Mouse (Mus musculus) right cerebral cortex, postnatal 36 days (tissue): Measurements from ENCODE around the gene Ube2n.

Source experiments
- DNase-seq, 2 experiments: peaks; one replicate each; pipeline ENCODE4 v3.0.0; 2022; ENCODE audit warnings: low spot score in 2 of 2, mixed read lengths in 1 of 2

The Ube2n gene

GRCm38 (mm10) chr10:95514656-95515292, at the start of gene Ube2n:
Ube2n (plus strand) TSS chr10:95515145.
- DNase-seq, result peak; percentile 97 to 98

DNA sequence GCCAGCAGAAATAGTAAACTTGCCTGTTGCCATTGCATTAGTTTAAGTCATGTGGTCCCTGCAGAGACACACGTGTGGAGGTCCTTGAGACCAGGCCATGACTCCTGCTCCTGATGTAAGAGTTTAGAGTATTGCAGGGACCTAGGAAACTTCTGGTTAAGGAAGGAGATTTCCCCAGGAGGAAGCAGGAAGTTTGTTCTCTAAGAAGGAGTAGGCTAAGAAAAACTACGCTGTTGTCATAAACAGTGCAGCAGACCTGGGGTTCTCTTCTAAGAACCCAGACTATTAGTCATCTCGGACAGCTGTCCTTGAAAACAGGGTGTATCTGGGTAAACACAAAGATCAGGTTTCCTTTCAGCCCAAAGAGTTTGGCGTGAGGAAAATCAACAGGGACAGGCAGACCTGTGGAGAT, 49.5 kb upstream of the Ube2n start:
- no peak for DNase-seq

GRCm38 (mm10) chr10:95468894-95469293, 46.1 kb upstream of the Ube2n start:
- no peak for DNase-seq

DNA sequence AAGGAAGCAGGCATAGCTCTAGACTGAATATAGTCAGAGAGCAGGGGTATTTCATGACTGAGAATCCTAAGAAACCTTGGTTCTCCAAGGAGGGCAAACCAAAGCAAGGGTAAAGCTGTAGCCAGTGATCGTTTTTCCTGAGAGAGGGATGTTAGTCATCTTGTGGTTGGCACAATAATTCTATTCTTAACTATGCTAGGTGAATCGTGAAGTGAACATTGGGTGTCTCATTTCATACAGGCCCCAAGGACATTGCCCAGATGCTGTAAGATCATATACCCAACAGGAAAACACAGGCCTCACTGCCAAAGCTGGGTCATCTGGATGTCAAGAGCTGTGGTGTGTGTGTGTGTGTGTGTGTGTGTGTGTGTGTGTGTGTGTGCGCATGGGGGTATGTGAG, 43.8 kb upstream of the Ube2n start:
- no peak for DNase-seq

- peak in 1 of 2 experiments; percentile 16 for DNase-seq
These were observed 42.9 kb upstream of the Ube2n start for GRCm38 (mm10) chr10:95471889-95472547.

DNA sequence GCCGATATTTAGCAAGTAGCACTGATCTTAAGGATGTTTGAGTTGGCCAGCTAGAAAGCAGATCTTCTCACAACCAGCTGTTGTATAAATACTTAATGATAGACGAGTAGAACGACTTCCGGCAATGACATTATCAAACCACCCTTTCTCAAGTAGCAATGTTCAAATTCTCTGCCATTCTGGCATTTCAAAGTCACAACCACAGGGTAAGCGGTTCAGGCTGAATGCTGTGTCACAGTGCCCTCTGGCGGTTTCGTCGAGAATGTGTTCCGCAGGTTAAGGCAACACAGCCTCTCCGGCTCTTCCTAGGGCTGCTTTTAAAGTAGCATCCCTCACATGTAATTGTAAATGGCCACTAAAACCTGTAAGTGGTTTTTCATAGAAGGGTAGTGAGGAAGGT, 39.0 kb upstream of the Ube2n start:
- peak; percentile 53 to 61 for DNase-seq

DNA sequence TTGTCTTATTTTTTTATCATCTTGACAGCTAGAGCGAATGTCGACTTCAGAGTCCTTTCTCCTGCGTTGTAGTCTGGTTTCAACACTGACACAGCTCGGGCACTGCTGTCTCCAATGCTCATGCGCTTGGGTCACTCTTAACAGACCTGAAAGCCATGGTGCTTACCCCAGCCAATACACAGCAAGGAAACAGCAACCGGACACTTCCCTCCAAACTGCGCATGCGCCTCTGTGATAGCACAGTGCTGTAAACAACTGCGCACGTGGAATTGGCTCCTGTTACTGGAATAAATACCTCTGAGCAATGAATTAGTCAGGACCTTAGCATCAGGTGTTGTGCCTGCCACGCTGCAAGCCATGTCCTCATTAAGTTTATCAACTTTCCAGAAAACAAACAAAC, 37.4 kb upstream of the Ube2n start:
- DNase-seq, result no peak

DNA sequence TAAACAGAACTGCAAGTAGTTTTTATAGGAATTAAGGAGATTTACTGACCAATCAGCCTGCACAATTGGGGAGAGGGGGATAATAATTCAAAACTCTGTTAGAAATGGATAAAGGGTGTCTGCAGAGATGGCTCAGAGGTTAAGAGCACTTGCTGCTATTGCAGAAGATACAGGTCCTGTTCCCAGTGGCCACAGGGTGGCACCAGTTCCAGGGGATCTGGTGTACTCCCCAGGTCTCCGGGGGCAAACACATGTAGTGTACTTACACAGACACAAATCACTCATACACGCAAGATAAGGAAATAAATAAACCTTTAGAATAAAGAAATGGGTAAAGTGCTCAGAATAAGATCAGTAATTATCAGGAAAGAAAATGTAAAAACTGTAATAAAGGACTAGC, 25.3 kb upstream of the Ube2n start:
- no peak for DNase-seq

DNA sequence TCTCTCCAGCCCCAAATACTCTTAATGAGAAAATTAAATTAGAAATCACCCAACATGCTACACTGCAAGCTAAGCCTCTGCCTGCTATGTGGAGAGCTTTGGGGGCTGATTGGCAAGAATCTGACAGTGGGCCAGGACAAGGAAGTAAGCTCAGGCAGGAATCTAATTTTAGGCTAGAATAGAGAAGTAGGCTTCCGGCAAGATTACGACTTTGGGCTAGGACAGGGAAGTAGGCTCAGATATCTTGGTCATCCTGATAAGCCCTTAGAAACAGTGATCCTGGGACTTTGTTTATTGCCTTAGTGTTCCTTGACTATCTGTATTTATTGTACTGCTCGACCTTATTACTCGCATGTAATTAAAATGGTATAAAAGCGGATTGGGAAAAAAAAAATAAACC, 20.7 kb upstream of the Ube2n start:
- DNase-seq, result no peak

DNA sequence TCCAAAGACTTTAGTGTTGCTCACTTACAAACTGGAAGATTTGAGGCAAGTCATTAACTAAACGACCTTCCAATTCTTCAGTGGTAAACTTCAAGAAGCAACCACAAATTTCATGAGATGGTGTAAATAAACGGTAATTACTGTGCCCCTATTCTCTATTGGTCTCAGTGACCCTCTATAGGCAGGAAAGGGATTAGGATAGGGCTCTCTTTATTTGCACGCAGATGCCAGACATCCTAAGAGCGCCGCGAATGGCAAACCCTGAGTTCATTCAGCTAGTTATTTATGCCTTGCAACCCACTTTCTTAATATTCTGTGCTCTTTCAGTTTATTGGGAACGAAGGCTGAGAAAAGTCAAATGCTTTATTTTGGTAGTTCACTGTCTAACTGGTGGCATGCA, 13.9 kb upstream of the Ube2n start:
- DNase-seq, result no peak

DNA sequence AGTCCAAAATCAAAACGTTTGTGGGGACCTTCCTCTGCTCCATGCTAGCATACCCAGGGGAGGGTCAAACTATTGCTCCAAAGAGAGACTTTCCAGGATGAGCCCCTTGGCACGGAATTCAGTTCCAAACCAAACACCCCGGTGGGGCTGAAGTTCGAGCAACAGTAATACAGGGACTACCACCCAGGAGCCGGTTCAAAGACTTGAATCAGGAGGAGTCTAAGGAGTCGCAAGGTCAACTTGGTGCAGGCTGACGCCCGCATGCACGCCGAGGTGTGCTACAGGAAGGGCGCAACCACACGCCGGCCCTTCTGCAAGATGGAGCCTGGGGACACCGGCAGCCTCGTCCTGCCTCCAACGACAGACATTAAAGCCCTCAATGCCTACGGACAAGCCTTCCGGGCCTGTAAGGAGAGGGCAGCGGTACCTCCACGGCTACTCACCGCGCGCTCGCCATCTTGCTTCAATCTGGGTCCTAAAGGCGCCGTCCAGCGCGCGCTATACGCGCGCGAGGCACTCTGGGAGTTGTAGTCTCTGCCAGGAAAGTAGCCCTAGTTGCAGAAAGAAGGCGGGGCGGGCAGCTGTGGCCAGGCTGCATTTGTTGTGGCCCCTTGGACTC, 13.4 kb upstream of the Ube2n start, which contains the start of gene Mrpl42:
Gene Mrpl42 (minus strand): TSS at position 478 of the 619 bp plus-strand sequence.
- peak; percentile 85 to 89 for DNase-seq

DNA sequence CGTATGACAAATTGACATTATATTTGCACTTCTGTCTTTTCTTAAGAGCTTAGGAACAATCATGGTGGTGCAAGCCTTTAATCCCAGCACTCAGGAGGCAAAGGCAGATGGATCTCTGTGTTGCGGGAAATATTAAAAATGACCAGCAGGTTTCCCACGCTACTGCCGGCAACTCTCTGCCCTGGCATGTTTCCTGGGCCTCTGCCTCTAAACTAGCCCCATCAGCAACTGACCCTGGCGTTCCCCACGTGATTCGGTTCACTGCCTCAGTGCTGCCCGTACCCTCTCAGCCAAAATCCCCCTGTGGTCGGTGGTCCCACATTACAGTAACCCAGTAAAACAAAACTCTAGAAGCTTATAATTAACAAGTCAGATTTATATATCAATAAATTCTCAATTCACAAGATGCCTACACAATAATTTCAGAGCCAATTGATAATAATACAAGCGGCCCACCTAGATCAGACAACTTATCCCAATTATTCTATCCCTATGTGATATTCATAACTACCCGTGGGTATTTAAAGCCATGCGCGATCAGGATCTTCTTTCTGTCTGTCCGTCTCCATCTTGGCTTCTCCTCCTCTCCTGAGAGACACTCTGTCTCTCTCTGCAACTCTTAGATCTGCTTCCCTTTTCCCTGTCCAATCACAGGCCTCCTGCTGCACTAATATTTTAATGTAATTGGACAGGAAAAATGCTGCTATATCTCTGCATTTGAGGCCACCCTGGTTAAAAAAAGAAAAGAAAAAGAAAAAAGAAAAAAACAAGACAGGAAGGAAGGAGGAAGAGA, 11.3 kb upstream of the Ube2n start:
- no peak for DNase-seq

DNA sequence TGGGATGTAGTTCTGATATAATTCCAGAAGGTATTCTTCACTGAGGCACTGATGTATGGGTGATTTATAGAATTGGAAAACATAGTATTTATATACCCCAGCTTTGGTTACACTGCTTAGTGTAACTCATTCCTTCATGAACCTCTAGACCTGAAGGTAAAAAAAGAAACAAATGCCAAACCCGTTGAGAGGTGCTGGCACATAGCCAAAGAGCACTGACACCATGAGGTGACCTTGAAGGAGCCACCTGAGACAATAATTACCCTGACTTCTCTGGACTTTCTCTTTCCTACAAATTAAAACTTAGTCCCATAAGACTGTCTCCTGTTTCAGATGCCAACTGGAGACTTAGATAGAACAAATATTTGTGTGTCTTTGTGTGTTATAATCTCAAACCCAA, 10.6 kb upstream of the Ube2n start:
- DNase-seq, result no peak

GRCm38 (mm10) chr10:95508126-95508525, 6.8 kb upstream of the Ube2n start:
- DNase-seq, result no peak

- DNase-seq, result no peak
These were observed 6.2 kb upstream of the Ube2n start for GRCm38 (mm10) chr10:95508793-95509192.

GRCm38 (mm10) chr10:95509263-95509662, 5.7 kb upstream of the Ube2n start:
- DNase-seq, result no peak

DNA sequence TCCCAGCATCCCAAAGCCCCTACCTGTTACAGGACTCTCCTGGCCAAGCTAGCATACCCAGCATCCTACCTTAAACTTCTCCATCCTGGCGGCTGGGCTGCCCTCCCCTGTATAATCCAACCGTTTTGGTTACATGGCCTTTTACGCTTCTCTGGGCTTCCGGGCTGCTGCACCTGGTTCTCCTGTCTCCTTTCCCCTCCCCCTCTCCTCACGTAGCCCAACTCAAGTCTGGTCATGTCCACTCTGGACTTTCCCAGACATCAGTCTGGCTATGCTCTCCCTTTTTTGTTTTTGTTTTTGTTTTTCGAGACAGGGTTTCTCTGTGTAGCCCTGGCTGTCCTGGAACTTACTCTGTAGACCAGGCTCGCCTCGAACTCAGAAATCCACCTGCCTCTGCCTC, 2.3 kb upstream of the Ube2n start:
- no peak for DNase-seq

DNA sequence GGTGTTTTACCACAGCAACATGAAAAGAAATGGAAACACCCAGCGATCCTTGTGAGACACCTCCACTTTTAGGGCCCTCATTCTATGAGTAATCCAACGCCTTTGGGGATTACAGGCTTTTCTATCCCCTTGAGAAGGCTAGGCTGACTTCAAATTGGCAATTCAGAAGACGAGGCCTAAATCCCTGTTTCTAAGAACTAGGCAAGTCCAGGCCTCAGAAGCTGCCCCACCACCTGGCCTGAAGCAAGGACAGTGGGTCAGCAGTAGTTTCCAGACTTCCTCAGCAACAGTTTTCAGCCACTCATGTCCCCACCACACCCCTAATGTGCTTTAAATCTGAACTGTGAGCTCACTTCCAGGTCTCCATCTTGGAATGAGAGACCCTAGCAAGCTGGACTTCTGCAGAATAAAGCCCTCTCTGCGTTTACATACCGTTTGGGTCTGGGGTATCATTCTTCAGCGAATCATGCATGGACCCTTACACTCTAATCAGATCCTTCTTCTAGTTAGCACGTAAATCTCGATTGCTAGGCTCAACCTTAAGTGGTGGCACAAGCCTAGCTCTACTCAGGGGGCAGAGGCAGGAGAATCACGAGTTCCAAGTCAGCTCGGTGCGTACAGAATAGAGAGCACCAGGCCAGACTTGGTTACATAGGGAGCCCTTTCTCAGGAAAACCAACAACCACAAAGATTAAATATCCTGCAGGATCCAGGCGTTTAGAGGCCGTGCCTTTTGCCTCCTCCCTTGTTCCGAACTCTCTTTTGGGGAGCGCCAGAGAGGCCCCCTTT, 983 bp upstream of the Ube2n start:
- no peak for DNase-seq

DNA sequence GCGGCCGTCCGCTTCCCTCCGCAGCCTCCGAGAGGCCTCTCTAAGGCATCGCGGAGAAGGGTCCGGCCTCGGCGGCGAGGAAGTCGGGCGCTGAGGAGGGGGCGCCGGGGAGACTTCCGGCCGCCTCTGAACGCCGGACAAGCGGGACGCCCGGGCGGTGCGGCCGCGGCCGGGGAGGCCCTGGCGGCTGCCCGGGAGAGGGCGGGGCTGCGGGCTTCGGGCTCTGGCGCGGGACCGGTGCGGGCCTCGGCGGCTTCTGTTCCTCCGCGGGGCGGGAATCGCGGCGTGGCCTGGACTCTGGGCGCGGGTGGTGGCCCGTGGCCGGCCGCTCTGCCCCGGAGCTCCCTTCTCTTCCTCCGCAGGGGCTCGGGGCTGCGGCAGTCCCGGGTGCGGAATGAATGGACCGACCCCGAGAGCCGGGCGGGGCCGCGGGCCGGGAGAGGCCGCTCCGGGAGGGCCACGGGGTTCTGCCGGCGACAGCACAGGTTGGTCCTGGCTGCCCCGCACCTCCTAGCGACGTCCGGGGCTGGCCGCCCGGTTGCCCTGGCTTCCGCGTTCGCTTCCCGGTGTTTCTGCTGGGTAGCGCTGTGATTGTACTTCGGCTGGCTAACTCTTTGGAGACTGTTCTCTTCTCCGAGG, 467 bp downstream of the Ube2n start:
- peak; percentile 19 to 21 for DNase-seq

GRCm38 (mm10) chr10:95517656-95518055, 2.7 kb downstream of the Ube2n start:
- no peak for DNase-seq
